ENCODE assay signal across 8 mouse cellular contexts in the genomic region with DNA sequence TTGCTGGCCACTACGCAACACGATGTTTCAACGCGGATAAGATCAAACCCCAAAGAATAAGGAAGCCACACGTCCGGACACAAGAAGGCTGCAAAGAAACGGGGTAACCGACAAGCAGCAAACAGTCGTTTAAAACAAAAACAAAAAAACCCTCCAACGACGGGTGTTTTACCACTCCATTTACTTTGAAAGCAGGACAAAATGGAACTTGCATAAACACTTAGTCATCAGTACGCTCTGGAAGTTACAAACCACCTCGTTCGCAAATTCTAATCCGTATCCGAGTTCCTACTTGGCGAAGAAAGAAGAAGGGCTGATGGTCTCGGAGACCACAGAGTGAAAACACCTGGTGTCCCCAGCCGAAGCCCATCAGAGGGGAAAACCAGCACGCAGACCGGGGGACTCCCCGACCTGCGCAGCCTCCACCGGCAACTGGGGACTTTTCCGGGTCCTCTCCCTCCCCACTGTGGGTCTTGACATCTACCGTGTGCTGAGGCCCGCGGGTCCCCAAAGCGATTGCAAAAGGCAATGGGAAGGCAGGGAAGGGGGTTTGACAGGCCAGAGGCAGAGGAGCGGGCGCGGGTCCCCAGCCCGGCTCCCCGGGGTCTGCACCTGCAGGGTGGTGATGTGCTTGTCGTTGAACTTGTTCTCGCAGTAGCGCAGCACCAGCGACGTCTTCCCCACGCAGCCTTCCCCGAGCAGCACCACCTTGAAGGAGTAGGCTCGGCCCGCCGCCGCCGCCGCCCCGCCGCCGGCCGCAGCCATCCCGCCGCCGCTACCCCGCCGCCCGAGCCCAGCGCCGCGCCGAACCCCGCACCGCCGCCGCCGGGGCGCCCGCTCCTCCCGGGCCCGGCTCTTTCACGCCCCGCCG. TPM values are rescaled to one million over a fixed set of nuclear protein-coding genes. Genes with fewer than 3 reads are reported as not detected.
DNase-seq lines count a peak whose midpoint lies in the region; ATAC-seq and TF ChIP-seq lines count a peak whose summit lies in the region.

No protein-coding gene starts in this region.

- peak overlapping the region; percentile 99 for H3K27ac ChIP-seq in kidney, adult 2 months (ENCODE audit: insufficient read depth, low read depth, low read length)
- peak overlapping the region; percentile 96 for H3K27ac ChIP-seq in embryonic facial prominence, embryonic 15.5 days (replicated peaks)
- peak overlapping the region; percentile 94 for H3K27ac ChIP-seq in hindbrain, embryonic 10.5 days
- H3K27ac ChIP-seq in midbrain, embryonic 15.5 days, result peak overlapping the region; percentile 97

- peak overlapping the region; percentile 93 for H3K4me3 ChIP-seq in kidney, adult 2 months (ENCODE audit: insufficient read depth, low read depth, low read length)
- peak overlapping the region; percentile 93 for H3K4me3 ChIP-seq in embryonic facial prominence, embryonic 15.5 days (replicated peaks)
- peak overlapping the region; percentile 93 for H3K4me3 ChIP-seq in hindbrain, embryonic 10.5 days
- peak overlapping the region; percentile 58 for H3K4me3 ChIP-seq in midbrain, embryonic 15.5 days

- H3K9ac ChIP-seq in embryonic facial prominence, embryonic 15.5 days, result peak overlapping the region; percentile 89
- H3K9ac ChIP-seq in midbrain, embryonic 15.5 days, result peak overlapping the region; percentile 97

- no peak for TF ChIP-seq POLR2A in kidney, adult 2 months (IDR thresholded peaks at IDR 0.05; ENCODE audit: low read depth, low read length)

- no peaks in the 10 kb centered on the region for H3K9me3 ChIP-seq in embryonic facial prominence, embryonic 15.5 days (replicated peaks)
- no peaks in the 10 kb centered on the region for H3K9me3 ChIP-seq in hindbrain, embryonic 10.5 days
- no peaks in the 10 kb centered on the region for H3K9me3 ChIP-seq in midbrain, embryonic 15.5 days

- 1% methylated on average over 73 of the region's 73 CpGs for WGBS in kidney, adult 2 months
- 1% methylated on average over 55 of the region's 73 CpGs for WGBS in embryonic facial prominence, embryonic 15.5 days
- WGBS in hindbrain, embryonic 10.5 days, result 3% methylated on average over 73 of the region's 73 CpGs
- 1% methylated on average over 69 of the region's 73 CpGs for WGBS in midbrain, embryonic 15.5 days

- peak; percentile 32 for DNase-seq in kidney, adult 2 months
- DNase-seq in kidney, adult 8-10 months, result no peak
- DNase-seq in R1 (ENCODE audit: low read depth, low spot score), result peak; percentile 52
- no peak for DNase-seq in hindbrain, embryonic 10.5 days (ENCODE audit: low spot score)
- peak; percentile 39 for DNase-seq in liver
- peak; percentile 61 for DNase-seq in thymus, postnatal 0 days (ENCODE audit: low spot score)

- peak; percentile 68 for ATAC-seq in embryonic facial prominence, embryonic 15.5 days (ENCODE audit: insufficient number of reproducible peaks, low FRiP score, low TSS enrichment, low read depth)
- peak; percentile 77 for ATAC-seq in midbrain, embryonic 15.5 days (replicated peaks)

- H3K27me3 ChIP-seq in kidney, adult 2 months (replicated peaks; ENCODE audit: control insufficient read depth, insufficient read depth, low read length), result no peaks in the 10 kb centered on the region
- no peaks in the 10 kb centered on the region for H3K27me3 ChIP-seq in embryonic facial prominence, embryonic 15.5 days
- no peaks in the 10 kb centered on the region for H3K27me3 ChIP-seq in hindbrain, embryonic 10.5 days (ENCODE audit: insufficient read depth, poor library complexity, severe bottlenecking)
- H3K27me3 ChIP-seq in midbrain, embryonic 15.5 days (replicated peaks), result no peaks in the 10 kb centered on the region

- no peaks in the 10 kb centered on the region for H3K36me3 ChIP-seq in kidney, adult 2 months (ENCODE audit: control insufficient read depth, insufficient read depth, low read length)
- H3K36me3 ChIP-seq in embryonic facial prominence, embryonic 15.5 days, result no peaks in the 10 kb centered on the region
- H3K36me3 ChIP-seq in hindbrain, embryonic 10.5 days, result 0 out of 2 replicates have a peak, but pooled peaks cover 3% of the 10 kb centered on the region
- no peaks in the 10 kb centered on the region for H3K36me3 ChIP-seq in midbrain, embryonic 15.5 days (replicated peaks)

- TF ChIP-seq CTCF in kidney, adult 2 months (conservative IDR thresholded peaks at IDR 0.05; ENCODE audit: insufficient read depth, insufficient read length, low read depth, low read length), result no peak

- peak overlapping the region; percentile 75 for H3K4me2 ChIP-seq in embryonic facial prominence, embryonic 15.5 days (replicated peaks)
- peak overlapping the region; percentile 57 for H3K4me2 ChIP-seq in midbrain, embryonic 15.5 days

- peaks cover 32% of the 10 kb centered on the region for H3K4me1 ChIP-seq in kidney, adult 2 months (ENCODE audit: control insufficient read depth, insufficient read depth, low read length)
- peaks cover 34% of the 10 kb centered on the region for H3K4me1 ChIP-seq in embryonic facial prominence, embryonic 15.5 days
- H3K4me1 ChIP-seq in hindbrain, embryonic 10.5 days (replicated peaks), result peaks cover 36% of the 10 kb centered on the region
- peaks cover 35% of the 10 kb centered on the region for H3K4me1 ChIP-seq in midbrain, embryonic 15.5 days

RNA-seq across cellular contexts. Expression of gene Rab21, which starts 0.6 kb away (rescaled TPM):
- polyA plus RNA-seq in kidney, adult 2 months (2012; rRNA removed), result 28.0 and 29.2 TPM in 2 replicates
- polyA plus RNA-seq in embryonic facial prominence, embryonic 15.5 days (2015; fragmentation: Nextera tagmentation; extraction: Ambion mirVana), result 4.6 and 5.4 TPM in 2 replicates
- polyA plus RNA-seq in hindbrain, embryonic 10.5 days (2016; fragmentation: Nextera tagmentation; extraction: Ambion mirVana), result 3.4 and 3.8 TPM in 2 replicates
- 8.7 and 11.9 TPM in 2 replicates for polyA plus RNA-seq in midbrain, embryonic 15.5 days (2015; fragmentation: Nextera tagmentation; extraction: Ambion mirVana)
- polyA plus RNA-seq in thymus, postnatal 0 days (2015; fragmentation: Nextera tagmentation; extraction: Ambion mirVana), result 12.3 and 21.5 TPM in 2 replicates

RNA-seq across cellular contexts. Expression of gene Tmem19, which starts 47.5 kb away (rescaled TPM):
- polyA plus RNA-seq in kidney, adult 2 months (2012; rRNA removed), result 68.5 and 84.0 TPM in 2 replicates
- 25.0 and 25.8 TPM in 2 replicates for polyA plus RNA-seq in embryonic facial prominence, embryonic 15.5 days (2015; fragmentation: Nextera tagmentation; extraction: Ambion mirVana)
- 33.9 and 35.8 TPM in 2 replicates for polyA plus RNA-seq in hindbrain, embryonic 10.5 days (2016; fragmentation: Nextera tagmentation; extraction: Ambion mirVana)
- 32.2 and 38.5 TPM in 2 replicates for polyA plus RNA-seq in midbrain, embryonic 15.5 days (2015; fragmentation: Nextera tagmentation; extraction: Ambion mirVana)
- polyA plus RNA-seq in thymus, postnatal 0 days (2015; fragmentation: Nextera tagmentation; extraction: Ambion mirVana), result 46.8 and 53.6 TPM in 2 replicates

Comparison
In these comparisons a context has a peak if more than half of its experiments do, and no peak if none do; other contexts are left out.
1. DNase-seq: peak in kidney, adult 2 months (single experiment), R1 (single experiment), liver (single experiment) and thymus, postnatal 0 days (single experiment); none in kidney, adult 8-10 months (0 of 2) and hindbrain, embryonic 10.5 days (single experiment).
2. Peak in every context shown above with its lines, with median percentiles within 50 percentile points of each other: H3K27ac ChIP-seq and H3K4me3 ChIP-seq.